Mouse (Mus musculus): ENCODE measurements around the gene Sptbn4. TPM values are rescaled to one million over a fixed set of nuclear protein-coding genes. Genes with fewer than 3 reads are reported as not detected.

The Sptbn4 gene
- polyA plus RNA-seq, 1 experiment from 2014 or later, result 0.26 TPM

- Histone ChIP-seq H3K4me3 (no peak overlapping the region), H3K9ac (no peak overlapping the region), H3K36me3 (peaks cover 34% of the 10 kb centered on the region), H3K9me3 (replicated peaks) (peaks cover 10% of the 10 kb centered on the region), H3K4me2 (peak overlapping the region; percentile 61), H3K4me1 (replicated peaks) (peaks cover 13% of the 10 kb centered on the region), H3K27me3 (replicated peaks) (peaks cover 17% of the 10 kb centered on the region), H3K27ac (ENCODE audit: poor library complexity, severe bottlenecking) (no peak overlapping the region)
- 38% methylated on average over 3 of the region's 3 CpGs for WGBS
- no peak for ATAC-seq (ENCODE audit: insufficient number of reproducible peaks, low FRiP score)
These were observed 137.7 kb downstream of the Sptbn4 start for GRCm38 (mm10) chr7:27309832-27310231.

- Histone ChIP-seq H3K27me3 (replicated peaks) (peaks cover 23% of the 10 kb centered on the region), H3K9me3 (replicated peaks) (peaks cover 1% of the 10 kb centered on the region), H3K4me1 (replicated peaks) (peaks cover 13% of the 10 kb centered on the region), H3K9ac (no peak overlapping the region), H3K36me3 (peaks cover 25% of the 10 kb centered on the region), H3K27ac (ENCODE audit: poor library complexity, severe bottlenecking) (no peak overlapping the region), H3K4me2 (peak overlapping the region; percentile 60), H3K4me3 (peak overlapping the region; percentile 20)
- ATAC-seq (ENCODE audit: insufficient number of reproducible peaks, low FRiP score), result peak; percentile 54; the same call in 1 of the 2 replicates
- 11% methylated on average over 28 of the region's 28 CpGs for WGBS
These were observed 138.5 kb downstream of the Sptbn4 start for GRCm38 (mm10) chr7:27308821-27309549.

- Histone ChIP-seq H3K4me2 (no peak overlapping the region), H3K9me3 (replicated peaks) (no peaks in the 10 kb centered on the region), H3K4me1 (replicated peaks) (peaks cover 13% of the 10 kb centered on the region), H3K27ac (ENCODE audit: poor library complexity, severe bottlenecking) (no peak overlapping the region), H3K27me3 (replicated peaks) (peaks cover 32% of the 10 kb centered on the region), H3K36me3 (0 out of 2 replicates have a peak, but pooled peaks cover 14% of the 10 kb centered on the region), H3K4me3 (no peak overlapping the region), H3K9ac (no peak overlapping the region)
- no peak for ATAC-seq (ENCODE audit: insufficient number of reproducible peaks, low FRiP score)
- 63% methylated on average over 9 of the region's 9 CpGs for WGBS
These were observed 139.9 kb downstream of the Sptbn4 start for GRCm38 (mm10) chr7:27307551-27307950.

Other genes starting within 250 kb of the Sptbn4 start
- gene Itpkc, start 219.0 kb downstream of the Sptbn4 start, polyA plus RNA-seq (2016; fragmentation: Nextera tagmentation; extraction: Ambion mirVana), result 3.1 and 3.4 TPM in 2 replicates
- gene Coq8b, start 214.7 kb downstream of the Sptbn4 start, polyA plus RNA-seq (2016; fragmentation: Nextera tagmentation; extraction: Ambion mirVana), result 11.4 and 11.5 TPM in 2 replicates
- 11.1 and 11.6 TPM in 2 replicates for gene Numbl, start 189.3 kb downstream of the Sptbn4 start, polyA plus RNA-seq (2016; fragmentation: Nextera tagmentation; extraction: Ambion mirVana)
- gene Ltbp4, start 110.0 kb downstream of the Sptbn4 start, polyA plus RNA-seq (2016; fragmentation: Nextera tagmentation; extraction: Ambion mirVana), result 53.9 and 57.1 TPM in 2 replicates
- gene Shkbp1, start 91.7 kb downstream of the Sptbn4 start, polyA plus RNA-seq (2016; fragmentation: Nextera tagmentation; extraction: Ambion mirVana), result 35.4 and 39.4 TPM in 2 replicates
- gene Gm20479, start 90.3 kb downstream of the Sptbn4 start, polyA plus RNA-seq (2016; fragmentation: Nextera tagmentation; extraction: Ambion mirVana), result 1.2 and 1.5 TPM in 2 replicates
- gene Blvrb, start 292 bp upstream of the Sptbn4 start, polyA plus RNA-seq (2016; fragmentation: Nextera tagmentation; extraction: Ambion mirVana), result 68.4 and 82.4 TPM in 2 replicates
- 22.8 and 23.3 TPM in 2 replicates for gene Sertad3, start 26.1 kb upstream of the Sptbn4 start, polyA plus RNA-seq (2016; fragmentation: Nextera tagmentation; extraction: Ambion mirVana)
- 35.3 and 35.9 TPM in 2 replicates for gene Sertad1, start 39.2 kb upstream of the Sptbn4 start, polyA plus RNA-seq (2016; fragmentation: Nextera tagmentation; extraction: Ambion mirVana)
- 3.3 and 3.5 TPM in 2 replicates for gene Prx, start 51.6 kb upstream of the Sptbn4 start, polyA plus RNA-seq (2016; fragmentation: Nextera tagmentation; extraction: Ambion mirVana)
- 0.31 and 0.39 TPM in 2 replicates for gene Hipk4, start 75.6 kb upstream of the Sptbn4 start, polyA plus RNA-seq (2016; fragmentation: Nextera tagmentation; extraction: Ambion mirVana)
- gene Pld3, start 105.5 kb upstream of the Sptbn4 start, polyA plus RNA-seq (2016; fragmentation: Nextera tagmentation; extraction: Ambion mirVana), result 59.5 and 63.4 TPM in 2 replicates
- 36.4 and 37.4 TPM in 2 replicates for gene 2310022A10Rik, start 105.5 kb upstream of the Sptbn4 start, polyA plus RNA-seq (2016; fragmentation: Nextera tagmentation; extraction: Ambion mirVana)
- 85.0 and 89.4 TPM in 2 replicates for gene Akt2, start 143.9 kb upstream of the Sptbn4 start, polyA plus RNA-seq (2016; fragmentation: Nextera tagmentation; extraction: Ambion mirVana)
- gene Ttc9b, start 206.2 kb upstream of the Sptbn4 start, polyA plus RNA-seq (2016; fragmentation: Nextera tagmentation; extraction: Ambion mirVana), result 0.09 TPM in 1 of 2 replicates, not detected in the other
- gene Map3k10, start 226.9 kb upstream of the Sptbn4 start, polyA plus RNA-seq (2016; fragmentation: Nextera tagmentation; extraction: Ambion mirVana), result 8.8 and 9.8 TPM in 2 replicates
- 1.7 and 2.8 TPM in 2 replicates for gene Zfp607b, start 241.7 kb upstream of the Sptbn4 start, polyA plus RNA-seq (2016; fragmentation: Nextera tagmentation; extraction: Ambion mirVana)